Mouse (Mus musculus) midbrain, embryonic 12.5 days (tissue): Measurements from ENCODE around the gene 1700016H13Rik. TPM values are rescaled to one million over a fixed set of nuclear protein-coding genes. Genes with fewer than 3 reads are reported as not detected.

Source experiments
- ATAC-seq: fragments of 200-750 bp; cut with Nextera tagmentation; 2 replicates; pipeline ENCODE4 v1.8.0; 2017; ENCODE audit warnings: low read depth, moderate TSS enrichment, moderate library complexity; ENCODE audit not compliant: low FRiP score
- H3K27ac ChIP-seq: fragments of 300-500 bp; sonication (generic); replicated peaks from 2 replicates; pipeline ENCODE4 v1.5.1; 2016; ENCODE audit warnings: mild to moderate bottlenecking
- H3K27me3 ChIP-seq: fragments of 300-500 bp; sonication (generic); 2 replicates; pipeline ENCODE4 v1.6.1; 2016; ENCODE audit warnings: mild to moderate bottlenecking
- H3K36me3 ChIP-seq: fragments of 300-500 bp; sonication (generic); 2 replicates; pipeline ENCODE4 v1.6.1; 2016
- H3K4me1 ChIP-seq: fragments of 300-500 bp; sonication (generic); 2 replicates; pipeline ENCODE4 v1.6.1; 2016
- H3K4me2 ChIP-seq: fragments of 300-500 bp; sonication (generic); replicated peaks from 2 replicates; pipeline ENCODE4 v1.6.1; 2016; ENCODE audit warnings: mild to moderate bottlenecking, moderate library complexity
- H3K4me3 ChIP-seq: fragments of 300-500 bp; sonication (generic); 2 replicates; pipeline ENCODE4 v1.5.1; 2016; ENCODE audit warnings: mild to moderate bottlenecking
- H3K9ac ChIP-seq: fragments of 300-500 bp; sonication (generic); replicated peaks from 2 replicates; pipeline ENCODE4 v1.6.1; 2016; ENCODE audit warnings: mild to moderate bottlenecking, moderate library complexity
- H3K9me3 ChIP-seq: fragments of 300-500 bp; sonication (generic); 2 replicates; pipeline ENCODE4 v1.6.1; 2016; ENCODE audit warnings: mild to moderate bottlenecking
- WGBS: fragments of 180-500 bp; shearing (Covaris S2); methylation state at CpG from one replicate; pipeline ENCODE4 v1.1.7; 2016; 5-methylcytosine and 5-hydroxymethylcytosine counted together
- polyA plus RNA-seq: library from polyadenylated mRNA; unstranded; fragments of >200 nt; fragmentation: Nextera tagmentation; extraction: Ambion mirVana; gene quantifications from 2 replicates; pipeline ENCODE4 v1.2.1, GENCODE M21; 2016

Gene 1700016H13Rik
- polyA plus RNA-seq, 1 experiment from 2014 or later: 0.34 TPM

DNA sequence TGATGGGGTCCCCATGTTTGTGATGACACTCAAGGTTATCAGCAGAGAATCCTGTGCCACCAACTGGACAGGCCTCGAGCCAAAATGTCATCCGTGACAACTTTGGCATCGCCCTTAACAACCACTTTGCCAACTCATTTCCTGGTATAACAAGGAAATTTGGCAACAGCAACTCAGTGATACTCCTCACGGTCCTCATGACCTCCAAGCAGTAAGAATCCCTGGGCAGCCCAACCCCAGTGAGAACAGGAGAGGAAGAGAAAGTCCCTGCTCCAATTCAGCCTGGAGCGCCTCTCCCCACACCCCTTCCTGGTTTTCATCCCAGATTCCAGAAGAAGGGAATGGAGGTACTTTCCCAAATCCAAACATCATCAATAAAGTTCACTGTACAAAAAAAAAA, 31.0 kb downstream of the 1700016H13Rik start:
- no peaks in the 10 kb centered on the region for H3K4me1 ChIP-seq
- no peak overlapping the region for H3K4me3 ChIP-seq
- 96% methylated on average over 5 of the region's 5 CpGs for WGBS
- H3K9me3 ChIP-seq: no peaks in the 10 kb centered on the region
- H3K36me3 ChIP-seq: no peaks in the 10 kb centered on the region
- H3K27me3 ChIP-seq: no peaks in the 10 kb centered on the region
- ATAC-seq: no peak
- no peak overlapping the region for H3K27ac ChIP-seq
- H3K9ac ChIP-seq: no peak overlapping the region
- no peak overlapping the region for H3K4me2 ChIP-seq

DNA sequence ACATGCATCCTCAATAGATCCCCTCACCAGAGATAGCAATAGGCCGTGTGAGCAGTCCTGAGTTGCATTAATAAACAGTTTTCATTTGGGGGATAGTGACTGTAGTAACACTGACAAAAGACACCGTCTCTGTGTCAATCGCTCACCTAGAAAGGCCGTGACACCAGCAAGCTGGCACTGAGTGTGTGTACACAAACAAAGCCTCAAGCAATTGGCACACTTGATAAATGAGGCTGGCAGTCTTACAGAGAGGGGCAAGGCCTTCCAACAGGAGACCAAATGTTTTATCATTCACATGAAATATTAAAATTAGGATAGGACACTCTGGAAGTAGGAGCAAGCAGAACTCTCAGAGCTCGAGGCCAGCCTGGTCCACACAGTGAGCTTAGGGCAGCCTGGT, 33.5 kb downstream of the 1700016H13Rik start:
- no peaks in the 10 kb centered on the region for H3K36me3 ChIP-seq
- H3K4me3 ChIP-seq: no peak overlapping the region
- no peak overlapping the region for H3K27ac ChIP-seq
- no peak overlapping the region for H3K9ac ChIP-seq
- no peaks in the 10 kb centered on the region for H3K9me3 ChIP-seq
- 84% methylated on average over 5 of the region's 5 CpGs for WGBS
- no peaks in the 10 kb centered on the region for H3K4me1 ChIP-seq
- H3K4me2 ChIP-seq: no peak overlapping the region
- no peaks in the 10 kb centered on the region for H3K27me3 ChIP-seq
- no peak for ATAC-seq

DNA sequence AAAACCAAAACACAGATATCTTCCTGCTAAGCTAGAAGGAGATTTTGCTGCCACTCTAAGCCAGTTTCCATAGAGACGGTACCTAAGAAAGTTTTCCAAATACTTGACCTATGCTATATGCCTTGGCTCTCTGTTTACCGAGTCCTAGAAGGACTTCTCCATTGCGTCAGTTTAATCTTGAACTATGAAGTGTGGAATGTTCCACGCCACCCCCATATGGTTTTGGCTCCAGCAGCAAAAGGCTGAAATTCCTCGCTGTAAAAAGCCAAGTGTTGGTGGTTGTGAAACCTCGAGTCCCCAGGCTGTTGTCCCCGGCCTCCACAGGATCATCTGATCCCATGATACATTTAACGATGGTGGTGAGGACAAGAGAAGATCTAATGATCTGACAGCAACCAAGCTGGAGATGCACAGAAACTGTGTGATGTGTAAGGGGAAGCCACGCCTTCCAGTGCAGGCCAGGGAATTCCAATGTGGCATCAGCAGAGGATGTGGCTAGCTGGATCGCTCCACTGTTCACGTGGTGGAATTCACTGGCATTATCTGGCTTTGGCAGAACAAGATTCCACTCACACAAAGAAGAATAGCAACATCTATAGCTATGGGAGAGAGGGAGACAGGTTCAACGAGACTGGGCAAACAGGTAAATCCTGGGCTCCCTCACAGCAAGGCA, 35.4 kb downstream of the 1700016H13Rik start:
- no peak for ATAC-seq
- H3K9me3 ChIP-seq: no peaks in the 10 kb centered on the region
- 81% methylated on average over 12 of the region's 12 CpGs for WGBS
- H3K27me3 ChIP-seq: no peaks in the 10 kb centered on the region
- H3K9ac ChIP-seq: no peak overlapping the region
- H3K36me3 ChIP-seq: no peaks in the 10 kb centered on the region
- H3K4me3 ChIP-seq: no peak overlapping the region
- no peak overlapping the region for H3K27ac ChIP-seq
- no peak overlapping the region for H3K4me2 ChIP-seq
- no peaks in the 10 kb centered on the region for H3K4me1 ChIP-seq

DNA sequence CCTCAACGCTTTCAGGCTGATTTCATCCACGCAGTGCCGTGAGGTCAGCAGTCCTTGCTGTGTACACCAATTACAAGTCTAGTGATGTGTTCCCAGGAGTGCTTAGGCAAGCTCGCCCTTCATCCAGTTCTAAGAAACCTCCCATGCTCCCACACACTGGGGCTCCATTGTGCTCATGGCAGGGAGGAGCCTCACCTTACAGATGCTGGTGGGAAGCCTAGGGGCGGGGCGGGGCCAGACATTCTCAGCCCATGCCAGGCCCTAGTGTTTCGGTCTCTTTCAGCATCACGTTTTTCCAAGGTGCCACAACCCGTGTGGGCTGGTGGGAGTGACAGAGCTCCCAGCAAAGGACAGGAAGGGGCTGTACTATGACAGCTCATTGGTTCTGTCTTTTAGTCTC, 38.6 kb downstream of the 1700016H13Rik start:
- no peaks in the 10 kb centered on the region for H3K36me3 ChIP-seq
- no peak overlapping the region for H3K27ac ChIP-seq
- WGBS: 58% methylated on average over 9 of the region's 9 CpGs
- no peaks in the 10 kb centered on the region for H3K27me3 ChIP-seq
- H3K4me1 ChIP-seq: no peaks in the 10 kb centered on the region
- no peak for ATAC-seq
- no peaks in the 10 kb centered on the region for H3K9me3 ChIP-seq
- H3K9ac ChIP-seq: no peak overlapping the region
- H3K4me3 ChIP-seq: no peak overlapping the region
- H3K4me2 ChIP-seq: no peak overlapping the region

DNA sequence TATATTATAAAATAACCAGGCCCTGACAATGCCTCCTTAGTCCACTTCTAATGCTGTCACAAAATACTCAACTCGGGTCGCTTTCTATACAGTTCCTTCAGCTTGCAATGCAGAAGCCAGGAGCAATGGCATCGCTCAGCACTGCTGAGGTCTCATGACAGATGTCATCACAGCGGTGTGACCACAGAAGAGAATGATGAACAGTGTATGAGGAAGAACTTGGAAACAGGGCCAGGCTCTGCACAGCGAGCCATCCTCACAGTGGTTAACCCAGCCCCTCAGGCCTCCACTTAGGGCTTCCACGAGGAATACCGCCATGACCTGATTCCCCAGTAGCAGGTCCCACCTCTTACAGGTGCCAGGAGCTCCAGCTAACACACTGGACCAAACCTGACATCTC, 41.5 kb downstream of the 1700016H13Rik start:
- Histone ChIP-seq H3K27ac (no peak overlapping the region), H3K4me3 (no peak overlapping the region), H3K36me3 (no peaks in the 10 kb centered on the region), H3K9ac (no peak overlapping the region), H3K4me1 (no peaks in the 10 kb centered on the region), H3K9me3 (no peaks in the 10 kb centered on the region), H3K4me2 (no peak overlapping the region), H3K27me3 (no peaks in the 10 kb centered on the region)
- 94% methylated on average over 7 of the region's 7 CpGs for WGBS
- no peak for ATAC-seq

DNA sequence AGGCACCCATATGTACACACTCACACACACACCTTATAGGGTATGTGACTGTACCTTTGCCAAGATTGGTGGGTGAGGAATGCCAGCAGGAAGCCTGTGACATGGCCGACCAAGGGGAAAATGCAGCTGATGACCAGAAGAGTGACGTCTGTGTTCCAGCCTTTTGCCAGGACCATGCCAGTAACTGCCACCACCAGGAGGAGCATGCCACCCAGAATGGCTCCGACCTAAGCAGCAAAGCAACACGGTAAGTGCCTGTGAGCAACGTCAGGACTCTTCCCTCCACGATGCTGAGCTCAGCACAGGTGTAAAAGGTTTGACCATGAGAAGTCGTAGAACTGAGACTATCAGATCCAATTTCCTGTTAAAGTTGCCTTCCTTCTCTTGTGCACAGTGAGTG, 43.5 kb downstream of the 1700016H13Rik start:
- Histone ChIP-seq H3K27me3 (no peaks in the 10 kb centered on the region), H3K9me3 (no peaks in the 10 kb centered on the region), H3K36me3 (no peaks in the 10 kb centered on the region), H3K4me2 (no peak overlapping the region), H3K9ac (no peak overlapping the region), H3K27ac (no peak overlapping the region), H3K4me3 (no peak overlapping the region), H3K4me1 (no peaks in the 10 kb centered on the region)
- 93% methylated on average over 7 of the region's 7 CpGs for WGBS
- ATAC-seq: no peak

DNA sequence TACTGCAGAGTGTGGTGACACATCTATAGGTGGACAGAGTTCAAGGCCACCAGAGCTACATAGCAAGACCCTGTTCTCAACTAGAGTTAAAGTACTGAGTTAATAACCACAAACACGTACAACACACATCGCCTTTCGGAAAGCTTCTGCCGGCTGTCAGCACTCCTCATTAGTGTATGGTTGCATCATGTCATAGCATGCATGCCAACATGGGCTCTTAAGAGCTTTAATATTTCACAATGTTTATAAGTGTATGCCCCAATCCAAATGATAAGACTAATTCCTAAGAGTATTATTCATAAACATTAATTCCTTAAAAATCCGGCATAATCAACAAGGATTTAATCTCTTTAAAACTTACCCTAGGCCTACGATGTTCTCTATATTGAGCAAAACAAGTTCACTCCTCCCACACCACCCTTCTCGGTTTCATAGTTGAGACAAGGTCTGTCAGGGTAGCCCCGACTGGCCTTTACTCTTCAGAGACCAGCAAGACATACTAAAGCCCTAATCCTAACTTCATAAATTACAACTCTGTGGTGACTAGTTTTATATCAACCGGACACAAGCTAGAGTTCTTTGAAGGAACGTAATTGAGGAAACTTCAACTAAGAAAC, 44.8 kb downstream of the 1700016H13Rik start:
- Histone ChIP-seq H3K27me3 (no peaks in the 10 kb centered on the region), H3K36me3 (no peaks in the 10 kb centered on the region), H3K4me1 (no peaks in the 10 kb centered on the region), H3K9ac (no peak overlapping the region), H3K27ac (no peak overlapping the region), H3K4me2 (no peak overlapping the region), H3K9me3 (no peaks in the 10 kb centered on the region), H3K4me3 (no peak overlapping the region)
- WGBS: 94% methylated on average over 10 of the region's 10 CpGs
- ATAC-seq: no peak

DNA sequence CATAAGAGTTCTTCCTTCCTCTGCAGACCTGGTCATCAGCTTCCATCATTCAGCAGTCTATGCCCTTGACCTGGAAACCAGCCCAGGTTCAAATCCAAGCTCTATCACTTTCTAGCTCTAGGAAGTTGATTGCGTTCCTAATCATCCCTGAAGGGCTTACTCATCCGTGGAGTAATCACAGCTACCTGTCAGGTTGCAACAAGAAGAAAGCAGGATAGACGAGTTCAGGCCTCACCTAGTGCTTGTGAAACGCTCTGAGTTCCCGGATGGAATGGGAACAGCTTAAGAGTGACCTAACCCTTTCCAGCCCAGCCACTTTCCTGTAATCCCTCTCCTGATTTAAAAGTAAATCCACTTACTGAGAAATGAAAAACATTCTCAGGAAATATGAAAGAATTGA, 45.7 kb downstream of the 1700016H13Rik start:
- 74% methylated on average over 5 of the region's 5 CpGs for WGBS

DNA sequence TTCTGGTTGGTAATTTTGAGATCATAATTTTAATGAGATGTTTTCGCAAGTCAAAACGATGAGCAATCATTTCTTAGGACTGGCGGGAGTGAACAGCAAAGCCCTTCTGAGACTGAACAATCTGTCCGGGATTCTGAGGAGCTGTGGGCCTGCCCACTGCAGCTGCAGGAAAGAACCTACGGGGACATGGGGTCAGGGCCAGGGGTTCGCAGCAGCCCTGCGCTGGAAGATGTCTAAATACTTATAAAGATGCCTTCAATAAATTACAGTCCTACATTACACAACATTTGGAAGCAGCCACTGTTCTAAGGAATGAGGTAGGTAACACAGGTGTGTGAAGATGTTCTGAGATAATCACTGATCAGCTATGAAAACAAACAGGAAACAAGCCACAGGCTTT, 50.1 kb downstream of the 1700016H13Rik start:
- Histone ChIP-seq H3K27ac (no peak overlapping the region), H3K4me2 (no peak overlapping the region), H3K36me3 (no peaks in the 10 kb centered on the region), H3K4me1 (peaks cover 7% of the 10 kb centered on the region; the same call in 1 of the 2 replicates), H3K9ac (no peak overlapping the region), H3K4me3 (no peak overlapping the region), H3K9me3 (no peaks in the 10 kb centered on the region), H3K27me3 (no peaks in the 10 kb centered on the region)
- no peak for ATAC-seq
- 87% methylated on average over 7 of the region's 7 CpGs for WGBS

More for the DNA sequence above, 45.7 kb downstream of the 1700016H13Rik start:
- Histone ChIP-seq H3K36me3 (no peaks in the 10 kb centered on the region), H3K4me2 (no peak overlapping the region), H3K4me1 (no peaks in the 10 kb centered on the region), H3K27me3 (no peaks in the 10 kb centered on the region), H3K27ac (no peak overlapping the region), H3K9me3 (no peaks in the 10 kb centered on the region), H3K9ac (no peak overlapping the region), H3K4me3 (no peak overlapping the region)
- no peak for ATAC-seq

DNA sequence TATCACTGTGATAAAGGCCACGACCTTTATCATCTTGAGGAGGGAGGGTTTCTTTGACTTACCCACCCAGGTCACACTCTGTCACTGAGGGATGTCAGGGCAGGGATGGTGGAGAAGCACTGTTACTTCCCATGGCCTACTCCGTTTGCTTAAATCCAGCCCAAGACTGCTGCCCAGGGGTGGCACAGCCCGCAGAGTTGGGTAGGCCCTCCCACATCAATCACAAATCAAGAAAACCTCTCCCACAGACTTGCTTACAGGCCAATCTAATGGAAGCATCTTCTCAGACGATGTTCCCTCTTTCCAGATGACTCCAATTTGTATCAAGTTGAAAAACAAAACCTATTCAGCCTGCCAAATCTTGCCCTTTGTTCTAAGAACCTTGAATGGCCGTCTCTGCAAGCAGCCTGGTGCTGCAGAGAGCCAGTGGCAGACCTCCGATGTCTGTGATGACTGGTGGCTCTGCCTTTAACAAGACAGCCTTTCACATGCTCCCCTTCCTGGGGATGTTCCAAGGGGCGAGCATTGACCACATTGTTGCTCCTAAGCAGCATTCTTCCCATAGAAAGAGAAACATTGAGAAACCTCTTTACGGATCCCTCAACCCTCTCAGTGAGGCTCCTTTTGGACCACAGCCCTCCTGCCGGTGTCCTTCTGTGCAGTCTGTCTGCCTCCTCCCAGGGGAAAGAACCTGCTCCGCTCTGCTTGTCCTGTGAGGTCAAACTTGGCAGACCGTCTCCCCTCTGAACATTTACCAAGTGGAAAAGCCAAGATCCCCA, 52.5 kb downstream of the 1700016H13Rik start:
- WGBS: 36% methylated on average over 11 of the region's 11 CpGs
- H3K27ac ChIP-seq: no peak overlapping the region
- no peaks in the 10 kb centered on the region for H3K27me3 ChIP-seq
- H3K4me3 ChIP-seq: no peak overlapping the region
- no peak overlapping the region for H3K9ac ChIP-seq
- ATAC-seq: no peak
- H3K4me2 ChIP-seq: no peak overlapping the region
- peaks cover 7% of the 10 kb centered on the region; the same call in 1 of the 2 replicates for H3K4me1 ChIP-seq
- no peaks in the 10 kb centered on the region for H3K9me3 ChIP-seq
- H3K36me3 ChIP-seq: 0 out of 2 replicates have a peak, but pooled peaks cover 5% of the 10 kb centered on the region

DNA sequence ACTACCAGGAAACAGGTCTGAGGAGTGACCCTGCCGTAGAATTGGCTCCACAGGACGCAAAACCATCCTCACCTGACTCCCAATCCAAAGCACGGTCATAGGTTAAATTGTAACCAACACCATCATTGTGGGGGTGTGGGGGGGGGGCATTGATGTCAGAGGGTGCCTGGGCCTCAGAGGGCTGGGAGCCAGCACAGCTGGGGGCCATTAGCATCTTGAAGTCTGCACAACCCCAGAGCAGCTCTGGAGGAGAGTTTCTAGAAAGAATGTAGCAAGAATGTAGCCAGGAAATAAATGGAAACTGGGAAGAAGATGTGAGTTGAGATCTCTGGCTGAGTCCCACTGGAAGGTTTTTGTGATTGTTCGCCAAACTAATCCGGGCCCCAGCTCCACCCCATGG, 56.9 kb downstream of the 1700016H13Rik start:
- no peak overlapping the region for H3K4me2 ChIP-seq
- peaks cover 8% of the 10 kb centered on the region; the same call in 1 of the 2 replicates for H3K36me3 ChIP-seq
- H3K27me3 ChIP-seq: no peaks in the 10 kb centered on the region
- peaks cover 17% of the 10 kb centered on the region; the same call in 1 of the 2 replicates for H3K4me1 ChIP-seq
- H3K9ac ChIP-seq: no peak overlapping the region
- WGBS: 84% methylated on average over 5 of the region's 5 CpGs
- no peak overlapping the region for H3K27ac ChIP-seq
- ATAC-seq: no peak
- H3K4me3 ChIP-seq: no peak overlapping the region
- H3K9me3 ChIP-seq: no peaks in the 10 kb centered on the region

DNA sequence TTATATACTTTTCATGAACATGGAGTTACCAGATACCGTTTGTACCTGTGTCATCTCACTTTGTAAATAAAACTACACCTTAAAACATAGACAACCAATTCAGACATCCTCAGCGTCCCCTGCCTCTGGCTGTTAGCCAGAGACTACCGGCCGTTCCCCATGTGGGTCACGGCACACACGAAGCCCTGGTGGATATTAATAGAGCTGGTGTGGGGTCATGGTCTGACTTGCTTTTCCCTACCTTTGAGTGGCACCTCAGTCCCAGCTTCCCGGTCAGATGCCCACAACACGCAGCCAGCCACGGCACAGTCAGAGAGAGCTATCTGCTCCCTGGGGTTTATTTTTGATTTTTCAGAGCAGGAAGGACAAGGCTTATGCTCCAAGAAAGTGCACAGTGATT, 57.5 kb downstream of the 1700016H13Rik start:
- Histone ChIP-seq H3K9me3 (no peaks in the 10 kb centered on the region), H3K4me1 (peaks cover 12% of the 10 kb centered on the region; the same call in 1 of the 2 replicates), H3K9ac (no peak overlapping the region), H3K27ac (no peak overlapping the region), H3K4me2 (no peak overlapping the region), H3K36me3 (peaks cover 11% of the 10 kb centered on the region), H3K4me3 (no peak overlapping the region), H3K27me3 (no peaks in the 10 kb centered on the region)
- no peak for ATAC-seq
- WGBS: 91% methylated on average over 9 of the region's 9 CpGs
